8 mouse cellular contexts compared by ENCODE assay signal in the genomic region with DNA sequence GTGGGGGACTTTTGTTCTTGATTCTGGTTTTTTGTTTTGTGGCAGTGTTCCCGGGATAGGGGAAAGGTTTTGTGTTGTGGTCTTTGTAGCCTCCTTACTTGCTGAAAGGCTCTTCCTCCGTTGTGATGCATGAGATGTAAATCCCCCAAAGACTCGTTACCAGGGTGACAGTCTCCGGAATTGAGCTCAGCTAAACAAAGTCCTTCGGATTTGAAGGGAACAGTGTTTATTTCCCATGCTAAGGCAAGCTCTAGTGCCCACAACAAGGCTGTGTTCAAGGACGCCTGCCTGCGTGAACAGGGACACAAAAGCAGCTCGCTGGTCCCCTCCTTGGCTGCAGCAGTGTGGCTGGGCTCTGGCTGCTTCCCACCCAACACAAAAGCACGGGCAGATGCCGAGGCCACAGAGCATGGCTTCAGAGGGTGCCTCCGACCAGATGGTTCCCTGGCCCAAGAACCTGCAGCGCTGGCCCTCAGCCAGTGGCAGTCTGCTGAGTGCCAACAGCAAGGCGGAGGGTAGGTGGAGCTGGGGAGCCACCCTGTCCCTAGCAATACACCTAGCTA.
A peak's percentile ranks its signal among the peaks of the same experiment; 100 is the strongest.
DNase-seq lines count a peak whose midpoint lies in the region; ATAC-seq and TF ChIP-seq lines count a peak whose summit lies in the region.

No protein-coding gene starts in this region.

- WGBS in forebrain, embryonic 11.5 days = 8% methylated on average over 13 of the region's 13 CpGs
- WGBS in hindbrain, embryonic 13.5 days = 7% methylated on average over 13 of the region's 13 CpGs
- 43% methylated on average over 13 of the region's 13 CpGs for WGBS in limb, embryonic 10.5 days
- 84% methylated on average over 13 of the region's 13 CpGs for WGBS in thymus, adult 2 months

- TF ChIP-seq POLR2A in thymus, adult 2 months (IDR thresholded peaks at IDR 0.05; ENCODE audit: control insufficient read depth, extremely low read depth, insufficient read depth, low read length, poor library complexity) = no peak

- H3K4me2 ChIP-seq in forebrain, embryonic 11.5 days (ENCODE audit: low read depth, low read length, severe bottlenecking) = peak overlapping the region; percentile 15; the same call in 1 of the 2 replicates
- peak overlapping the region; percentile 29; the same call in 1 of the 2 replicates for H3K4me2 ChIP-seq in hindbrain, embryonic 13.5 days

- H3K4me1 ChIP-seq in brown adipose tissue, adult 24 weeks (ENCODE audit: control insufficient read depth, insufficient read depth, insufficient read length, low read length) = peaks cover 12% of the 10 kb centered on the region
- peaks cover 55% of the 10 kb centered on the region for H3K4me1 ChIP-seq in forebrain, embryonic 11.5 days (replicated peaks; ENCODE audit: control insufficient read depth, insufficient read depth, low read length)
- peaks cover 71% of the 10 kb centered on the region for H3K4me1 ChIP-seq in hindbrain, embryonic 13.5 days (replicated peaks)
- H3K4me1 ChIP-seq in limb, embryonic 10.5 days = peaks cover 17% of the 10 kb centered on the region
- no peaks in the 10 kb centered on the region for H3K4me1 ChIP-seq in thymus, adult 2 months (replicated peaks; ENCODE audit: control insufficient read depth, insufficient read depth, low read length)

- no peak overlapping the region for H3K4me3 ChIP-seq in brown adipose tissue, adult 24 weeks (ENCODE audit: insufficient read depth, low read depth, low read length)
- H3K4me3 ChIP-seq in forebrain, embryonic 11.5 days (ENCODE audit: low read depth, low read length) = no peak overlapping the region
- H3K4me3 ChIP-seq in hindbrain, embryonic 13.5 days = no peak overlapping the region
- no peak overlapping the region for H3K4me3 ChIP-seq in limb, embryonic 10.5 days
- no peak overlapping the region for H3K4me3 ChIP-seq in thymus, adult 2 months (ENCODE audit: control insufficient read depth, insufficient read depth, low read length)

- no peaks in the 10 kb centered on the region for H3K27me3 ChIP-seq in forebrain, embryonic 11.5 days (ENCODE audit: control insufficient read depth, insufficient read depth, low read length)
- no peaks in the 10 kb centered on the region for H3K27me3 ChIP-seq in hindbrain, embryonic 13.5 days
- peaks cover 14% of the 10 kb centered on the region for H3K27me3 ChIP-seq in limb, embryonic 10.5 days (ENCODE audit: low read depth, poor library complexity, severe bottlenecking)
- H3K27me3 ChIP-seq in thymus, adult 2 months (ENCODE audit: control insufficient read depth, insufficient read depth, low read length) = no peaks in the 10 kb centered on the region

- no peak for TF ChIP-seq CTCF in thymus, adult 2 months (IDR thresholded peaks at IDR 0.05; ENCODE audit: borderline replicate concordance, control insufficient read depth, extremely low read depth, insufficient read depth, low read length, poor library complexity)

- H3K27ac ChIP-seq in brown adipose tissue, adult 24 weeks (replicated peaks; ENCODE audit: low read depth, low read length) = peak overlapping the region; percentile 9
- peak overlapping the region; percentile 95 for H3K27ac ChIP-seq in forebrain, embryonic 11.5 days (ENCODE audit: low read depth, low read length)
- peak overlapping the region; percentile 91 for H3K27ac ChIP-seq in hindbrain, embryonic 13.5 days
- peak overlapping the region; percentile 80 for H3K27ac ChIP-seq in limb, embryonic 10.5 days
- no peak overlapping the region for H3K27ac ChIP-seq in thymus, adult 2 months (ENCODE audit: control insufficient read depth, insufficient read depth, low read length)

- no peaks in the 10 kb centered on the region for H3K9me3 ChIP-seq in forebrain, embryonic 11.5 days (ENCODE audit: control insufficient read depth, low read length)
- no peaks in the 10 kb centered on the region for H3K9me3 ChIP-seq in hindbrain, embryonic 13.5 days
- no peaks in the 10 kb centered on the region for H3K9me3 ChIP-seq in limb, embryonic 10.5 days (replicated peaks)

- H3K9ac ChIP-seq in forebrain, embryonic 11.5 days (ENCODE audit: low read length) = peak overlapping the region; percentile 27
- H3K9ac ChIP-seq in hindbrain, embryonic 13.5 days = peak overlapping the region; percentile 51

- no peaks in the 10 kb centered on the region for H3K36me3 ChIP-seq in forebrain, embryonic 11.5 days (ENCODE audit: control insufficient read depth, insufficient read depth, low read length)
- H3K36me3 ChIP-seq in hindbrain, embryonic 13.5 days = 0 out of 2 replicates have a peak, but pooled peaks cover 1% of the 10 kb centered on the region
- no peaks in the 10 kb centered on the region for H3K36me3 ChIP-seq in limb, embryonic 10.5 days
- no peaks in the 10 kb centered on the region for H3K36me3 ChIP-seq in thymus, adult 2 months (ENCODE audit: control insufficient read depth, insufficient read depth, low read length)

- peak; percentile 10 to 30 for DNase-seq in adrenal gland, adult 18-20 months (ENCODE audit: low spot score in 2 of 2)
- peak; percentile 88 for DNase-seq in forebrain, embryonic 11.5 days (ENCODE audit: low spot score)
- DNase-seq in limb, embryonic 10.5 days (ENCODE audit: low spot score) = no peak
- peak; percentile 17 for DNase-seq in ovary, postnatal 10 days (ENCODE audit: low spot score)
- no peak for DNase-seq in thymus, postnatal 25 days
- no peak for DNase-seq in thymus, adult 2 months

- peak; percentile 91 for ATAC-seq in forebrain, embryonic 11.5 days (replicated peaks; ENCODE audit: low FRiP score)
- peak; percentile 87 for ATAC-seq in hindbrain, embryonic 13.5 days (ENCODE audit: low FRiP score)

Comparison
In these comparisons a context has a peak if more than half of its experiments do, and no peak if none do; other contexts are left out.
1. DNase-seq: peak in adrenal gland, adult 18-20 months (2 of 2), forebrain, embryonic 11.5 days (single experiment) and ovary, postnatal 10 days (single experiment); none in limb, embryonic 10.5 days (single experiment), thymus, postnatal 25 days (single experiment) and thymus, adult 2 months (single experiment).